Mouse (Mus musculus) heart, adult 2 months (tissue): ENCODE results near the gene Phkb.

Experiments used
- CTCF ChIP-seq: fragments of 200-600 bp; IDR thresholded peaks from 2 replicates; pipeline ENCODE4 v1.8.1; 2022; ENCODE audit warnings: antibody characterized with exemption, mild to moderate bottlenecking, moderate library complexity
- EP300 ChIP-seq: fragments of 200-500 bp; IDR thresholded peaks from 2 replicates; pipeline ENCODE4 v1.6.1; 2011; ENCODE audit warnings: low read depth, low read length, control low read depth; ENCODE audit not compliant: insufficient read depth
- POLR2A ChIP-seq: fragments of 200-500 bp; IDR thresholded peaks from 2 replicates; pipeline ENCODE4 v1.6.1; 2011; ENCODE audit warnings: mild to moderate bottlenecking, low read depth, low read length, control low read depth; ENCODE audit not compliant: insufficient read depth

- TF ChIP-seq CTCF = no peak
- no peak for TF ChIP-seq POLR2A
- TF ChIP-seq EP300 = no peak
Measured at GRCm38 (mm10) chr8:86006485-86006884, 165.7 kb downstream of the Phkb start.
